ENCODE assay signal across 8 mouse cellular contexts in genomic region chr1:93635091-93635579, GRCm38 (mm10). TPM values are rescaled to one million over a fixed set of nuclear protein-coding genes. Genes with fewer than 3 reads are reported as not detected.
A peak's percentile ranks its signal among the peaks of the same experiment; 100 is the strongest.
DNase-seq lines count a peak whose midpoint lies in the region; ATAC-seq and TF ChIP-seq lines count a peak whose summit lies in the region.

No protein-coding gene starts in this region.

- no peaks in the 10 kb centered on the region for H3K27me3 ChIP-seq in neural tube, embryonic 11.5 days (ENCODE audit: control insufficient read depth, insufficient read depth, low read length)
- no peaks in the 10 kb centered on the region for H3K27me3 ChIP-seq in forebrain, embryonic 12.5 days
- H3K27me3 ChIP-seq in kidney, embryonic 16.5 days (ENCODE audit: insufficient read depth, low read length), result no peaks in the 10 kb centered on the region

- H3K9me3 ChIP-seq in neural tube, embryonic 11.5 days (ENCODE audit: control insufficient read depth, low read length), result no peaks in the 10 kb centered on the region
- H3K9me3 ChIP-seq in forebrain, embryonic 12.5 days, result no peaks in the 10 kb centered on the region
- no peaks in the 10 kb centered on the region for H3K9me3 ChIP-seq in kidney, embryonic 16.5 days (ENCODE audit: low read length)

- H3K36me3 ChIP-seq in neural tube, embryonic 11.5 days (ENCODE audit: control insufficient read depth, insufficient read depth, low read length), result no peaks in the 10 kb centered on the region
- peaks cover 8% of the 10 kb centered on the region; the same call in 1 of the 2 replicates for H3K36me3 ChIP-seq in forebrain, embryonic 12.5 days (replicated peaks)
- no peaks in the 10 kb centered on the region for H3K36me3 ChIP-seq in kidney, embryonic 16.5 days (ENCODE audit: insufficient read depth, low read length)

- TF ChIP-seq CTCF in bone marrow macrophage, adult 2 months (IDR thresholded peaks at IDR 0.05; ENCODE audit: low read depth, low read length), result no peak

- peak overlapping the region; percentile 70 for H3K27ac ChIP-seq in neural tube, embryonic 11.5 days (ENCODE audit: low read depth, low read length)
- peak overlapping the region; percentile 49 for H3K27ac ChIP-seq in bone marrow macrophage, adult 2 months (ENCODE audit: insufficient read depth, low read depth, low read length)
- peak overlapping the region; percentile 88 for H3K27ac ChIP-seq in forebrain, embryonic 12.5 days
- peak overlapping the region; percentile 87 for H3K27ac ChIP-seq in kidney, embryonic 16.5 days (ENCODE audit: low read length)

- TF ChIP-seq POLR2A in bone marrow macrophage, adult 2 months (IDR thresholded peaks at IDR 0.05; ENCODE audit: borderline replicate concordance, low read depth, low read length), result no peak

- no peak for DNase-seq in neural tube, embryonic 11.5 days (ENCODE audit: low spot score)
- DNase-seq in neural tube, embryonic 10.5 days (ENCODE audit: extremely low spot score, low spot score), result no peak
- DNase-seq in lung, postnatal 14 days, result peak; percentile 66
- peak; percentile 39 to 55 for DNase-seq in spleen, postnatal 36 days (ENCODE audit: low spot score in 2 of 2)
- no peak for DNase-seq in thymus, postnatal 25 days

- H3K9ac ChIP-seq in neural tube, embryonic 11.5 days (ENCODE audit: low read length), result peak overlapping the region; percentile 78
- peak overlapping the region; percentile 95 for H3K9ac ChIP-seq in forebrain, embryonic 12.5 days
- peak overlapping the region; percentile 81 for H3K9ac ChIP-seq in kidney, embryonic 16.5 days (replicated peaks; ENCODE audit: low read length)

- peaks cover 10% of the 10 kb centered on the region; the same call in 1 of the 2 replicates for H3K4me1 ChIP-seq in neural tube, embryonic 11.5 days (ENCODE audit: control insufficient read depth, insufficient read depth, low read length)
- H3K4me1 ChIP-seq in bone marrow macrophage, adult 2 months (ENCODE audit: control insufficient read depth, insufficient read depth, low read length), result peaks cover 15% of the 10 kb centered on the region
- peaks cover 26% of the 10 kb centered on the region for H3K4me1 ChIP-seq in forebrain, embryonic 12.5 days
- H3K4me1 ChIP-seq in kidney, embryonic 16.5 days (ENCODE audit: insufficient read depth, low read length), result peaks cover 15% of the 10 kb centered on the region

- H3K4me3 ChIP-seq in neural tube, embryonic 11.5 days (ENCODE audit: low read depth, low read length), result peak overlapping the region; percentile 69
- H3K4me3 ChIP-seq in bone marrow macrophage, adult 2 months (ENCODE audit: insufficient read depth, low read length), result peak overlapping the region; percentile 99
- H3K4me3 ChIP-seq in forebrain, embryonic 12.5 days (replicated peaks), result peak overlapping the region; percentile 94
- H3K4me3 ChIP-seq in kidney, embryonic 16.5 days (ENCODE audit: low read length), result peak overlapping the region; percentile 61

- under 1% methylated on average over 53 of the region's 58 CpGs for WGBS in neural tube, embryonic 11.5 days
- under 1% methylated on average over 55 of the region's 58 CpGs for WGBS in forebrain, embryonic 12.5 days
- under 1% methylated on average over 51 of the region's 58 CpGs for WGBS in kidney, embryonic 16.5 days

- ATAC-seq in neural tube, embryonic 11.5 days (ENCODE audit: insufficient read depth, low FRiP score, low TSS enrichment), result peak; percentile 32
- no peak; the same call in 1 of the 2 replicates for ATAC-seq in forebrain, embryonic 12.5 days (ENCODE audit: low FRiP score)
- ATAC-seq in kidney, embryonic 16.5 days (ENCODE audit: low FRiP score, low TSS enrichment), result no peak; the same call in none of the 2 replicates

- H3K4me2 ChIP-seq in neural tube, embryonic 11.5 days (ENCODE audit: low read depth), result peak overlapping the region; percentile 92
- peak overlapping the region; percentile 95 for H3K4me2 ChIP-seq in forebrain, embryonic 12.5 days
- H3K4me2 ChIP-seq in kidney, embryonic 16.5 days (replicated peaks; ENCODE audit: low read depth, low read length), result peak overlapping the region; percentile 79

RNA-seq across cellular contexts. Expression of gene Stk25, which starts 23.3 kb away (rescaled TPM):
- polyA plus RNA-seq in neural tube, embryonic 11.5 days (2014; fragmentation: Nextera tagmentation; extraction: Ambion mirVana), result 236 and 251 TPM in 2 replicates
- 61.3 and 66.3 TPM in 2 replicates for polyA plus RNA-seq in bone marrow macrophage, adult 2 months (2012; ENCODE audit: insufficient read depth, insufficient read length, missing spikeins)
- polyA plus RNA-seq in forebrain, embryonic 12.5 days (2016; fragmentation: Nextera tagmentation; extraction: Ambion mirVana), result 202 and 216 TPM in 2 replicates
- polyA plus RNA-seq in kidney, embryonic 16.5 days (2015; fragmentation: Nextera tagmentation; extraction: Ambion mirVana), result 205 and 210 TPM in 2 replicates

RNA-seq across cellular contexts. Expression of gene Bok, which starts 50.3 kb away (rescaled TPM):
- polyA plus RNA-seq in neural tube, embryonic 11.5 days (2014; fragmentation: Nextera tagmentation; extraction: Ambion mirVana), result 32.2 and 32.3 TPM in 2 replicates
- 0.63 TPM in 1 of 2 replicates, not detected in the other for polyA plus RNA-seq in bone marrow macrophage, adult 2 months (2012; ENCODE audit: insufficient read depth, insufficient read length, missing spikeins)
- polyA plus RNA-seq in forebrain, embryonic 12.5 days (2016; fragmentation: Nextera tagmentation; extraction: Ambion mirVana), result 50.8 and 57.6 TPM in 2 replicates
- polyA plus RNA-seq in kidney, embryonic 16.5 days (2015; fragmentation: Nextera tagmentation; extraction: Ambion mirVana), result 98.3 and 108 TPM in 2 replicates

Comparison
In these comparisons a context has a peak if more than half of its experiments do, and no peak if none do; other contexts are left out.
1. DNase-seq: peak in lung, postnatal 14 days (single experiment) and spleen, postnatal 36 days (2 of 2); none in neural tube, embryonic 11.5 days (single experiment), neural tube, embryonic 10.5 days (single experiment) and thymus, postnatal 25 days (single experiment).
2. RNA of gene Bok, which starts 50.3 kb away (polyA plus RNA-seq): 98.3 to 108 TPM in kidney, embryonic 16.5 days, 50.8 to 57.6 TPM in forebrain, embryonic 12.5 days and 32.2 to 32.3 TPM in neural tube, embryonic 11.5 days; 0.63 TPM in bone marrow macrophage, adult 2 months; every median in the first group is over 10 times any median in the second.
3. Peak in every context shown above with its lines, with median percentiles within 50 percentile points of each other: H3K27ac ChIP-seq, H3K4me2 ChIP-seq, H3K4me3 ChIP-seq and H3K9ac ChIP-seq.